18 mouse cellular contexts compared by ENCODE assay signal in the genomic region with DNA sequence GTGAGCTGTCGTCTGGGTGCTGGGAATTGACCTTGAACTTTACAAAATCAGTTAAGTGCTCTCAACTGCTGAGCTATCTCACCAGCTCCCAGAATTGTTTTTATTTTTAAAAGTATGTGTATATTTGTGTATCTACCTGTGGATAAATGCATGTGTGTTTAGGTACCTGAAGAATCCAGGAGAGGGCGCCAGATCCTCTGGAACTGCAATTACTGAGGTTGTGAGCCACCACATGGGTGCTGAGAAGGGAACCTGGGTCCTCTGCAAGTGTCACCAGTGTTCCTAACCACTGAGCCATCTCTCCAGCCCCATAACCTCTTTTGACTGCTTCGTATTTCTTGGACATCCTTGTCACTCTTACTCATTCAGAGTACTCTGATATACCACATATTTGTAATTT. TPM values are rescaled to one million over a fixed set of nuclear protein-coding genes. Genes with fewer than 3 reads are reported as not detected.
"Had no signal": no experiment of that assay in that cellular context is flagged by ENCODE, and none has a peak within 500 bp of the region (broad histone marks: within the 10 kb centered on the region; RNA-seq: fewer than 3 reads in every experiment).

No protein-coding gene starts in this region.

- DNase-seq: kidney, adult 18-20 months; kidney, postnatal 25 days; liver, embryonic 13.5 days; lung, embryonic 14.5 days; lung, postnatal 14 days; retina, postnatal 1 day; thymus, postnatal 4 days had no signal

- H3K36me3 ChIP-seq: intestine, embryonic 15.5 days; limb, embryonic 10.5 days; liver, embryonic 13.5 days; midbrain, embryonic 15.5 days; neural tube, embryonic 12.5 days had no signal

- H3K9ac ChIP-seq: intestine, embryonic 15.5 days; liver, embryonic 13.5 days; lung, embryonic 14.5 days; midbrain, embryonic 15.5 days; neural tube, embryonic 12.5 days had no signal

- H3K9me3 ChIP-seq: intestine, embryonic 15.5 days; limb, embryonic 10.5 days; midbrain, embryonic 15.5 days had no signal

- ATAC-seq: intestine, embryonic 15.5 days; midbrain, embryonic 15.5 days had no signal

- H3K4me2 ChIP-seq: intestine, embryonic 15.5 days; liver, embryonic 13.5 days; lung, embryonic 14.5 days; midbrain, embryonic 11.5 days; midbrain, embryonic 15.5 days; neural tube, embryonic 12.5 days had no signal

- H3K27ac ChIP-seq: intestine, embryonic 15.5 days; limb, embryonic 10.5 days; liver, embryonic 13.5 days; macrophage; midbrain, embryonic 15.5 days; neural tube, embryonic 12.5 days had no signal

- H3K27me3 ChIP-seq: midbrain, embryonic 15.5 days had no signal

- H3K4me1 ChIP-seq: intestine, embryonic 15.5 days; liver, embryonic 13.5 days; megakaryocyte, embryonic 14.5 days had no signal

- H3K4me3 ChIP-seq: intestine, embryonic 15.5 days; limb, embryonic 10.5 days; liver, embryonic 13.5 days; megakaryocyte, embryonic 14.5 days; midbrain, embryonic 15.5 days; neural tube, embryonic 12.5 days had no signal

RNA-seq across cellular contexts. Expression of a gene that starts 53.6 kb away (rescaled TPM):
- total RNA-seq: monocyte, adult 5-6 weeks; neutrophil, adult 5-6 weeks had no signal
- polyA plus RNA-seq: liver, embryonic 13.5 days; macrophage; spleen, adult 2 months; stomach, embryonic 16.5 days had no signal
